Mouse (Mus musculus) thymus, postnatal 10 days (tissue): ENCODE data around the gene Mn1.

ENCODE experiments used
- DNase-seq, 2 experiments: peaks; one replicate each; pipeline ENCODE4 v3.0.0; 2021; ENCODE audit warnings: low spot score in 2 of 2

The Mn1 gene

DNA sequence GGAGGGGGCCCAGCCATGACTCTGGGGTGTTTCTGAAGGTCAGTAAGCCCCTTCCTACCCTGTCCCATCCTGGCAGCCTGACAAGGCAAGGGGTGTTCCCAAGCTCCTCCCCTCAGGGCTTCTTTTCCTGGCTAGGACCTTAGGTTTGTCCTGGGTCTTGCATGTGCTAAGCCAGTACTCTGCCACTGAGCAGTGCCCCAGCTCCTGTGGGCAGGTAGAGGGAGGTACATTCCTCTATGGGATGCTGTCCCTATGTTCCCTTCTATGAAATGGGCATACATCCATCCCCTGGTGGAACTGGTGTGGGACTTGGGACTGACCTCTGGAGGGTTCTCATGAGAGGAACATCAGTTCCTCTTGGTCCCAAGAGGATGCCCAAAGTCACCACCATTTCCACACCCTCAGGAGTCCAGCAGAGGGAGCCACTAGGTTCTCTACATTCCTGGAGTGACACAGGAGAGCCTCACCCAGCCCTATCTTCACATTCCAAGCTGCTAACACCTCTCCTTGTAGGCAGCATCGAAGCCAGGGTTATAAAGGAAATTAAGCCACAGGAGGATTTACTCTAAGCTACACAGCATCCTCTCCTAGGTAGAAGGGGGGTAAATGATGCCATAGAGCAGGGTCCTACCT is 7.6 kb upstream of the Mn1 start:
- DNase-seq = no peak

DNA sequence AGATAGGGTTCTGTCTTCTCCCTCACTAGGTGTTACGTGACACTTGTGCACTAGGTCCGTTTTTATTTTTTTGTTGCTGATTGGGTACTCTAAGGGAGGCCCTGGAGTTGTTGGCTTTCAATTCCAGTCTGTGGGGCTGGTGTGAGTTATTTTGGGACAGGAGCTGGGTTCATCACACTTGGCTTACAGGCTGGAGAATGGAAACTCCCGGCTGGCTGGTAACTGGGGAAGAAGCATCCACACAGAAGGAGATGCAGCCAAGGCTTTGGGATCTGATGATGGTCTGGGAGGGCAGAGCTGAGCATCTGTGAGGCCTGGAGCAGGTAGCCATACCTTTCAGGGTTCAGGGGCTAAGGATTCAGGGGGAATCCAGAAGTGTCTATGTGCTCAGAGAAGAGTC is 6.5 kb upstream of the Mn1 start:
- DNase-seq = no peak

DNA sequence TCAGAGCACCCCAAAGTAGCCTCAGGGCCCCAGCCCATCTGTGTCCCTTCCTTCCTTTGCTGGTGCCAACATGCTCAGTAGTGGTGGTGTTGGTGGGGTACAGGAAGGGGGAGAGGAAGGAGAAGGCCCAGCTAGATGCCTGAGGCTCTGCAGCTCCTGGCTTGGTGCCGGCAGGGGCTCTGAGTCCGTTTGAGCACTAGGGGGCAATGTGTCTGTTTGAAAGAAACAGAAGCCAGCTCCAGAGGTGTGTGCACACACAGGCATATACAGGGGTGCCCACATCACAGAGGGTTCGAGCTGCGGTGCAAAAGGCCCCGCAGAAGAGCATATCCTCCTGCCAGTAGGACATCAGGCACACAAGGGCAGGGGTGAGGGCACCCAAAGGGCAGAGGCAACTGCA is 3.0 kb upstream of the Mn1 start:
- DNase-seq = peak; percentile 79 to 85

DNA sequence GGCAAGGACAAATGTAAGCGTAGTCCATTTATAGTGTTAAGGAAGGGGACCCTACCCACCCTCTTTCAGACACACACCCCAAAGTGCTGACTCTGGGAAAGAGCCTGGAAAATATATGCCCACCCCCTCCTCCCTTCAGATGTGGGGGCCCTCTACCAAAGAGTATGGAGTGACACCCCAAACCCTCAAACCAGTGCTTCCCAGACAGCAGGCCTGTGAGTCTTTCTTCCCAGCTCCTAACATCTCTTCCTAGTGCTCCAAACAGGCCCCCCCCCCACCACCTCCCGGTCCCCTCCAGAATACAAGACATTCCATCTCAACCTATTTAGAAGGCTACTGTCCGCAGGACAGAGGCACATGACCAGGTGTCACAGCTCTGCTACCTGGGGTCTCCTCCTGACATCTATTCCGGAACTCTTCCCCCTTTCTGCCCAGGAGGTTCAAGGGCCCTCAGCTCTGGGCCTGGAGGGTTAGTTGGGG is 2.4 kb upstream of the Mn1 start:
- DNase-seq = no peak

DNA sequence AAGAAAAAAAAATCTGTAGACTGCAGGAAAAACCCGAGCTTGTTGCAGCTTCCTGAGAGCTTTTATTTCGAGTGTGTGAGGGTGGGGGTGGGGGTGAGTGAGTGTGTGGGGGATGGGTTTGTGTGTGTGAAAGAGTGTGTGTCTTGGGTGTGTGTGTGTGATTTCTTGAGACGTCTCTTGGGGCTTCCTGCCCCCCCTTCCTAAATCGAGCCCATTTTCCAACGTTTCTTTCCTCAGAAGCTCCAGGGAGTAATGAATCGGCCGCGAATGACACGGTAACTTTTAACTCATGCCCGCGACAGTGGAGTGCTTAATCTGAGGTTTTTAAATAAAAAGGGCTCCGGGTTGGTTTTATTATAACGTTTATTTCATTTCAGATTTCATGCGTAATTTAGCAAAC is 1.6 kb upstream of the Mn1 start:
- DNase-seq = no peak

DNA sequence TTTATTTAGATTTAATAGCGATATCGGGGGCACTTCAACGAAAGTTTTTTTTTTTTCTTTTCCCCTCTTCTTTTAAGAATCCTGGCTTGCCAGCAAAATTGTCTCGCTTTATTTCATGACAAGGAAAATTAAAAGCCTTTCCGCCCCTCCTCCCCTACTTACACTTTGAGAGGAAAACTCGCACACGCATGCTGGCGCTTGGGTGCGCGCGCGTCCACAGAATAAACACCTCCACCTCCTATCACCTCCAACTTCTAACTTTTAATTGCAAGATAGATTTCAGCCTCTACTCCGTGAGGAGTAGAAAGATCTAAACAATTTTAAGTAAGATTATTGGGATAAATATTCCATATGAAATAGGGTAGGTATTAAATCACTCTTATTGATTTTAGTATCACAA is 1.1 kb upstream of the Mn1 start:
- DNase-seq = peak in 1 of 2 experiments; percentile 39

DNA sequence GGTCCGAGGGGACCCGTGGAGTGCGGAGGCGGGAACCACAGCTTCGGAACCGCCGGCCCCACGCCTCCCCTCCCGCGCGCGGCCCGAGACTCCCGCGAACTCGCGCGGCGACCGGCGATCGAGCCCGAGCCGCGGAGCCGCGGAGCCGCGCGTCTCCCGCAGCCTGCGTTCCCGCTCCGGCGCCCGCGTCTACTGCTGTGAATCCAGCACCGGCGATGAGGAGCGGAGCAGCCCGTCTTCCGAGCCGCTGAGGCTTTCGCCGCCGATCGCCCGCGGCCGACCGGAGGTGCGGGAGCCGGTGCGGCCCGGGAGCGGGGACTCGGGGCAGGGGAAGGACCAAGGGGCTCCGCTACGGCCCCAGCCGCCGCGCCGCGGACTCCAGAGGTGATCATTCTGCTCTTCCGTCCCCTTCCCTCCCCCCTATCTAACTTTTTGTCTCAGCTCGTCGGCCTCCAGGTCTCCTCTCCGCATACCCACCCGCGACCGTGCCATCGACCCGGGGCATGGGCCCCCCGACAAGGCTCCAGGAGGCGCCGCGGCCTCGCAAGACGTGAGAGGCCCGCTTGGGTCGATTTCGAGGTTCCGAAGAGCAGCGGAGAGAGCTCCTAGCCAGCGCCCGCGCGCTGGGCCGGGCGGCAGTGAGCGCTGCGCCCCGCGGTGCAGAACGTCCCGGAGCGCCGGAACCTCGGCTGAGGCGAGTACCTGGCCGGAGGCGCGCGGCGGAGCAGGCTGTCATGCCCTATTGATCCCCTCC is 393 bp downstream of the Mn1 start:
- DNase-seq = peak in 1 of 2 experiments; percentile 14

DNA sequence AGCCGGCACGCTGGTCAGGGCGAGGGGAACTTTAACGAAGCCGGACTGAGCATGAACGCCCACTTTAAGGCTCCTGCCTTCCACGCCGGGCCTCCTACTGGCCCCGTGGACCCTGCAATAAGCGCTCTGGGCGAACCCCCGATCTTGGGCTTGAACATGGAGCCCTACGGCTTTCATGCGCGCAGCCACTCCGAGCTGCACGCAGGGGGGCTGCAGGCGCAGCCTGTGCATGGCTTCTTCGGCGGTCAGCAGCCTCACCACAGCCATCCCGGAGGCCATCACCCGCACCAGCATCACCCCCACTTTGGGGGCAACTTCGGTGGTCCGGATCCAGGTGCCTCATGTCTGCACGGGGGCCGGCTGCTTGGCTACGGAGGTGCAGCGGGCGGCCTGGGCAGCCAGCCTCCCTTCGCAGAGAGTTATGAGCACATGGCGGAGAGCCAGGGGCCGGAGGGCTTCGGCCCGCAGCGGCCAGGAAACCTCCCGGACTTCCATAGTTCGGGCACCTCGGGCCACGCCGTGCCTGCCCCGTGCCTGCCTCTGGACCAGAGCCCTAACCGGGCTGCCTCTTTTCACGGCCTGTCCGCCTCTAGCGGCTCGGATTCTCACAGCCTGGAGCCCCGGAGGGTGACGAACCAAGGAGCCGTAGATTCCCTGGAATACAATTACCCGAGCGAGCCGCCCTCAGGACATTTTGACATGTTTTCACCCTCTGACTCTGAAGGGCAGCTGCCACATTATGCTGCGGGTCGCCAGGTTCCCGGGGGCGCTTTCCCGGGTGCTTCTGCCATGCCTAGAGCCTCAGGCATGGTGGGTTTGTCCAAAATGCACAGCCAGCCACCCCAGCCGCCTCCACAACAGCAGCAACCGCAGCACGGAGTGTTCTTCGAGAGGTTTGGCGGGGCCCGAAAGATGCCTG is 1.3 kb downstream of the Mn1 start:
- no peak for DNase-seq

DNA sequence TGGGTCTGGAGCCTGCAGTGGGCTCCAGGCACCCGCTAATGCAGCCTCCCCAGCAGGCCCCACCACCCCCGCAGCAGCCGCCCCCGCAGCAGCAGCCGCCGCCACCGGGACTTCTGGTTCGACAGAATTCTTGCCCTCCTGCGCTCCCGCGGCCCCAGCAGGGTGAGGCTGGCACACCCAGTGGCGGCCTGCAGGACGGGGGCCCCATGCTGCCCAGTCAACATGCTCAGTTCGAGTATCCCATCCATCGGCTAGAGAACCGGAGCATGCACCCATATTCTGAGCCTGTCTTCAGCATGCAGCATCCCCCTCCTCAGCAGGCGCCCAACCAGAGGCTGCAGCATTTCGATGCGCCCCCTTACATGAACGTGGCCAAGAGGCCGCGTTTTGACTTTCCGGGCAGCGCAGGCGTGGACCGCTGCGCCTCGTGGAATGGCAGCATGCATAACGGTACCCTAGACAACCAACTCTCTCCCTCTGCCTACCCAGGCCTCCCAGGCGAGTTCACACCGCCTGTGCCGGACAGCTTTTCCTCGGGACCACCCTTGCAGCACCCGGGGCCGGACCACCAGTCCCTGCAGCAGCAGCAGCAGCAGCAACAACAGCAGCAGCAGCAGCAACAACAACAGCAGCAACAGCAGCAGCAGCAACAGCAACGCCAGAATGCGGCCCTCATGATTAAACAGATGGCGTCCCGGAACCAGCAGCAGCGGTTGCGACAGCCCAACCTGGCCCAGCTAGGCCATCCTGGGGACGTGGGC is 2.1 kb downstream of the Mn1 start:
- DNase-seq = no peak

DNA sequence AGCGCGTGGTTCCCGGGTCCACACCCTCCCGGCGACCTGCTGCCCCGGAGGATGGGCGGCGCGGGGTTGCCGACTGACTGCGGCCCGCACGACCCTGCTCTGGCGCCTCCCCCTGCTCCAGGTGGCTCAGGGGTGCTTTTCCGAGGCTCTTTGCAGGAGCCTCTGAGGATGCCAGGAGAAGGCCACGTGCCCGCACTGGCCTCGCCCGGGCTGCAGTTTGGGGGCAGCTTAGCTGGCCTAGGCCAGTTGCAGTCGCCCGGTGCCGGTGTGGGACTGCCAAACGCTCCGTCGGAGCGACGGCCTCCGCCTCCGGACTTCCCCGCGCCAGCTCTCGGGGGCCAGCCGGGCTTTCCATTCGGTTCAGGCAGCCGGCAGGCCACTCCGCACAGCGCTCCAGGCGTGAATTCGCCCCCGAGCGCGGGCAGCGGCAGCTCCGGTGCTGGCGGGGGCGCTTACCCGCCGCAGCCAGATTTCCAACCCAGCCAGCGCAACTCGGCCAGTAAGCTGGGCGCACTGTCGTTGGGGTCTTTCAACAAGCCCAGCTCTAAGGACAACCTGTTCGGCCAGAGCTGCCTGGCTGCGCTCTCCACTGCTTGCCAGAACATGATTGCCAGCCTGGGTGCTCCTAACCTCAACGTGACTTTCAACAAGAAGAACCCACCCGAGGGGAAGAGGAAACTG is 3.0 kb downstream of the Mn1 start:
- no peak for DNase-seq

DNA sequence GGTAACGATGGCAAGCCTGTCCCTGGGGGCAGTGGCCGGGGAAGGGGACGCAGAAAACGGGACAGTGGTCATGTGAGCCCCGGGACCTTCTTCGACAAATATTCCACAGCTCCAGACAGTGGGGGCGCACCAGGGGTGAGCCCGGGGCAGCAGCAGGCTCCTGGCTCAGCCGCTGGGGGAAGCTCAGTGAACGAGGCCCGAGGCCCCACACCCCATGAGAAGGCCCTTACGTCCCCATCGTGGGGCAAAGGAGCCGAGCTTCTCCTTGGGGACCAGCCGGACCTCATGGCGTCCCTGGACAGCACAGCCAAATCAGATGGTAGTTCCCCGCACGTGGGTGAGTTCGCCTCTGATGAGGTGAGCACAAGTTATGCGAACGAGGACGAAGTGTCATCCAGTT is 3.7 kb downstream of the Mn1 start:
- no peak for DNase-seq

DNA sequence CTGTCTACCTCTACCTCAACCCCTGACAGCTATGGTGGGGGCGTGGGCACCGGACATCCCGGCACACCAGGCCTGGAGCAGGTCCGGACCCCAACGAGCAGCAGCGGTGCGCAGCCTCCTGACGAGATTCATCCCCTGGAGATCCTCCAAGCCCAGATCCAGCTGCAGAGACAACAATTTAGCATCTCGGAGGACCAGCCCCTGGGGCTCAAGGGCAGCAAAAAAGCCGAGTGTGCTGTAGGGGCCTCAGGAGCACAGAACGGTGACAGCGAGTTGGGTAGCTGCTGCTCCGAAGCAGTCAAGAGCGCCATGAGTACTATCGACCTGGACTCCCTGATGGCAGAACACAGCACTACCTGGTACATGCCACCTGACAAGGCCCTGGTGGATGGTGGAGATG is 4.3 kb downstream of the Mn1 start:
- DNase-seq = no peak

DNA sequence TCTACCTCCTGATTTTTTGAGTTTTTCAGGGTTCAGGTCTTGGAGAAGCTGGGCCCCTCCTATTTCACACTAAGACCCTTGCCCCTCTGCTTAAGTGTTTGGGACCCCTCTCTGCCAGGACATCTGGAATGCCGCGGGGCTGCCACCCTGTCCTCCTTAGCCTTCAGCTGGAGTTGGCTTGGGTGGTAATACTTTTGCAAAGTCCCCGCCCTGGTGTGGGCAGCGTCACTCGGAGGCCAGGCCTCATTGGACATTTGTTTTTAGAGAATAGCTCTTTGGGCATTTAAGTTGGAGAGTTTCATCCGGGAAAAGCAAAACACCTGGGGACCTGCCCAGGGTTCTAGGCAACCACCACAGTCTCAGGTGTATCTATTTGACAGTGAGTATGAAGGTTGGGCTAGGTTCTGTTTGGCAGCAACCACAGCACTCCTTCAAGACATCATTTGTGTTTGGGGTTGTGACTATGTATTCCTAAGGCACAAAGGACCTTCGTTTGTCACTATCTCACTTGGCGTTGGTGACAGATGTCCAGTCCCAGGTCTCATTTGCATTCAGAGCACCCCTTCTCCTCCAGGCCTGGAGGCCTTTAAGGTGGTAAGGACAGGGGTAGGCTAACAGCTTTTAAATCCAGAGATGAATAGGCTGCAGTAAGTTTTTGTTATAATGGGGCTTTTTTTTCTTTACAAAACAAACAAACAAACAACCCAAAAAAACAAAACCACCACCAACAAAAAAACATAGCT is 5.1 kb downstream of the Mn1 start:
- no peak for DNase-seq

DNA sequence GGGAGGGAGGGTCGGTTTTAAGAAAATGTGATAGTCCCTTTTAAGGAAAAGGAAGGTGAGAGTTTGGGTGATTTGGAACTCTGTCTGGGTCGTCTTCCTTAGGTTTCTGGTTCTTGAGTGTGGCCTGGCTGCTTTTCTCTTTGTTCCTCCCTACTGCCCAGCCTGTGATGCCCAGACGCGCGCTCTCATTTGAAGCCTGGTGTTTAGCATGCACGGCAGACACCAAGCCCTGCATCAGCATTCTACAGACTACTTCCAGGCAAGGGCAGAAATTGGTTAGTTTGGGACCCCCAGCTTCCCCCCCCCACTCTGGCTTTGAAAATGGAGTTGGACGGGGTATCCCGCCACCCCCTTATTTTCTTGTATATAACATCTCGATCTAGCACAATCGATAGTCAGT is 5.8 kb downstream of the Mn1 start:
- DNase-seq = no peak

DNA sequence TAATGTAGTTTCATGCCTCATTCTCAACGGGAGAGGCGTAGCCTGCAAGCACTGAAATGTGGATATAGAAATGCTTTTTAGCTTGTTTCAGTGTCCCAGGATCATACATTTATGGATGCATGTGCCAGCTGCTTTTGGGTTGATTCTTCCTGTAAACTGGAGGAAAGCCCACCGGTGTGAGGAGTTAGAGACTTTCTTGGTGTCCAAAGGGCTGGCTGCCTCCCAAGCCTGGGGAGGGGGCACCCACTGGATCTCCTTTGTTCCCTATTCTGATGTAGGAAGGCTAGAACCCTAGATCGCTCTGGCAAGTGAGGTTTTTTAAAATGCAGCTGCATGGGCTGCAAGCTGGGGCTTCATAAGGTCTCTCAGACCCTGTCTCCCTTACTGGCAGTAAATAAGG is 6.5 kb downstream of the Mn1 start:
- DNase-seq = no peak

DNA sequence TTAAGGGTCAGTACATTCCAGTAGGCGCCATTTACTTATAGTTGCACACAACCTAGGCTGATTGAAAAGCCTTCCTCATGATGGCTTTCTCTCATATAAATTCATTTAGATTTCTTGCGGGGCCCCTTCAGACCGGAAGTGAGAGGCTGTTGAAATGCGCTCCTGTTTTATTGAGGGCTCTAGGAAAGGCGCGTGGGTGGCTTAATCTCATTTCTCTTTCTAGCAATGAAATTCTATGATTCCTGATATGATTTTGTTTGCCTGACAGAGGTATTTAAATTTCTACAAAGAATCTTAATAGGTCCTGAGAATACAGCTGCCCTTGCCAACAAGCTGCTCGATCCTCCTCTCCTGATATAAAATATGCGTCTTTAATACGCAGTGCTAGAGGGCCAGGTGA is 8.7 kb downstream of the Mn1 start:
- no peak for DNase-seq

DNA sequence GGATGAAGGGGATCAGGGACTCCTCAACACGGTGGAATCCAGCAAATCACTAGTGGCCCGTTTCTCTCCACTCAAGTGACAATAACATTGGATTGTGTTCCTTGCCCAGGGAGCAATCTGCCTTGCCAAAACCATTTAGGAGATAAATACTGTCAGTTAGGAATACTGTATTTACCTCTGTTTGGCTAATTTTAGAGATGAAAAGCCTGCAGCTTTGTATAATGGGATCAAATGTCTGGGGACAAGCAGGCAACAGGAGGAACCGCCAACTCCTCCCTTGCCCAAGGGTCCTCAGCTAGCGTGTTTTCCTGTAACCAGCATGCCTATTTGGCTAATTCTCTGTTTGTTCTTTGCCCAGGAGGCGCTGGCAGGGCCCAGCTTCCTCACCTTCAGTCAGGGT is 9.1 kb downstream of the Mn1 start:
- no peak for DNase-seq

DNA sequence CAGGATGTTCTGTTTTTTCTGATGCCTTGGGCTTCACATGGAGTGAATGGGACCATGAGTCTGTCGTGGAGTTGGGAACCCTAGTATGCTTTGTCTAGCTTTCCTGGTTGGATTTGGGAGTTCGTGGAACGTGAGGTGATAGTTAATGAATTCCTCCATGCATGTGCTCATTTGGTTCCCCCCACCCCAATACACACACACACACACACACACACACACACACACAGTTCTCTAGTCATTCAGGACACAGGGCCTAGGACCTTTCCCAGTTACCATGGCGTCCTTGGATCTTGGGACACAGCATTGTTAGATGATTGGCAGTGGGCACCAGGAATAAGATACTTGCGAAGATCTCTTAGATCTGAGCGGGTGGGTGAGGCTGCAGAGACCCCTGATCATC is 11.7 kb downstream of the Mn1 start:
- no peak for DNase-seq

DNA sequence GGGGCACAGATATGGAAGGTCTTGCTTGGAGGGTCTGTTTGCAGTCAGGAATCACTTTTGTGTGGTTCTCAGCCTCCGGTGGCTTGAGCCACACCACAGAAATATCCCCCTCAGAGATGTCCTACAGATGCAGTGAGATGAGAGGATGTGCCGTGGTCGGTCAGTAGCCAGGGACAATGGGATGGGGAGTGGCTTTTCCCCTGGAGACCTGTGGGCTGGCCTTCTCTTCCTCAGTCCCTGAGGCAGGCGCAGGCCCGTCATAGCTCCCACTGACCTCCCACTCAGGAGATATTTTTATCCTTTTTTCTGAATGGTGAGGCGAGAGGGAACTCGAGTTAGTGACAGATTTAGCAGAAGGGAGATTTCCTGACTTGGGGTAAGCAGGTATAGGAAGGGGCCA is 12.6 kb downstream of the Mn1 start:
- DNase-seq = no peak

DNA sequence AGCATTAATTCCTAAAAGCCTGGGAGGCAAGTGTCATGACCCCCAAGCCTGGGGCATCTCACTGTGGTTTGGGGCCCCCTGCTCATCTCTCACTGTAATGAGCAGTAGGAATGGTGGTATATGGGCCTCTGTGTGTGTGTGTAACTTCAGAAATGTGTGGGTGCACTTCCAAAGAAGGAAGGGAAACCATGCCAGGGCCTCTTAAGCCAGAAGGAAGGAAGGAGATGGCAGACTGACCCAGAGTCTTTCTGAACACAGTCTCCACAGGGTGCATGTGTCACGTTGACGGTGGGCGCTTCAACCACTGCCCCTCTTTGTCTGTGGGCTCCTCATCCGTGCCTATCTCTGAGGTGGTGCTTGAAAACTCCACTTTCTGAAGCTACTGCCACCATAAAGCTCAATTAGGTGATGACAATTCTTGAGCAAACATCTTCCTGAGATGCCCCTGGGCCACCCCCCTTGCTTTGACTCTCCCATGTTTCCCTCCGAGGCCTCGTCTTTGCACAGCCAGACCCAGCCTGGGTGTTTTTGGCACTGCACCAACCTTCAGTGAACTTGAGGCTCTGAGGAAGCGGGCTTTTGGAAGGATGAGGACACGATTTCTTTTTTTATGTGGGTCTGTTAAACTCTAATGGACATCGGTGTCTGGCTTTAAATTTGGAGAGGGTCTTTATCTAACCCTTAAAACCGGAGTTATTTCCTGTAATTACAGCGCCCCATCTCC is 14.0 kb downstream of the Mn1 start:
- no peak for DNase-seq
